Mouse (Mus musculus): ENCODE data around the gene Tmem189. TPM values are rescaled to one million over a fixed set of nuclear protein-coding genes. Genes with fewer than 3 reads are reported as not detected.

The Tmem189 gene
- polyA plus RNA-seq (2015; fragmentation: Nextera tagmentation; extraction: Ambion mirVana): 35.7 and 40.1 TPM in 2 replicates

GRCm38 (mm10) chr2:167689501-167690218 lies at the start of gene Tmem189:
Tmem189 (minus strand) TSS chr2:167689822.
- no peaks in the 10 kb centered on the region for H3K36me3 ChIP-seq
- under 1% methylated on average over 85 of the region's 99 CpGs for WGBS
- H3K27ac ChIP-seq: no peak within 1 kb of the TSS
- no peaks in the 10 kb centered on the region for H3K9me3 ChIP-seq
- H3K27me3 ChIP-seq: peaks cover 61% of the 10 kb centered on the region
- peaks cover 16% of the 10 kb centered on the region for H3K4me1 ChIP-seq
- peak within 1 kb of the TSS; percentile 96 for H3K4me2 ChIP-seq (replicated peaks)
- peak within 1 kb of the TSS; percentile 73 for H3K4me3 ChIP-seq
- ATAC-seq (ENCODE audit: low FRiP score, low read depth): no peak
- H3K9ac ChIP-seq: peak within 1 kb of the TSS; percentile 70

- no peak overlapping the region for H3K4me2 ChIP-seq (replicated peaks)
- peaks cover 22% of the 10 kb centered on the region for H3K4me1 ChIP-seq
- 23% methylated on average over 5 of the region's 6 CpGs for WGBS
- no peaks in the 10 kb centered on the region for H3K9me3 ChIP-seq
- H3K27me3 ChIP-seq: no peaks in the 10 kb centered on the region
- ATAC-seq (ENCODE audit: low FRiP score, low read depth): no peak
- no peak overlapping the region for H3K9ac ChIP-seq
- H3K36me3 ChIP-seq: no peaks in the 10 kb centered on the region
- no peak overlapping the region for H3K4me3 ChIP-seq
- no peak overlapping the region for H3K27ac ChIP-seq
Observed at GRCm38 (mm10) chr2:167739030-167739429, 49.4 kb upstream of the Tmem189 start.

DNA sequence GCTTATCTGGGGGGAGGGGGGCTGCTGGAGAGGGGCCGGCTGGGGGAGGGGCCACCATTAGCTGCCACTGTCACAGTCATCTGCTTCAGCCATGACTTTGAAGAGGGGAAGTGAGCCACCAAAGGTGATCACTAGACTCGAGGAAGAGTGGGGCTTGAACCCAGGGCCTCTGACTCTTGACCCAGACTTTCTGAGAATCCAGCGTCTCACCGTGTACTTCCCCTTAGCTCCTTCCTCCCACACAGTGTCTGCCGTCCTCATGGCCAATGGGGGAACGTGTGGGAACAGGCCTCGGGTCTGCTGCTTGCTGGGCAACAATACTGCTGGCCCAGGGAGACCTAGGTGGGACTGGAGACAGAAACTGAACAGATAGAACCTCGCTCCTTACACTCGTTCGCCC lies 45.2 kb upstream of the Tmem189 start:
- Histone ChIP-seq H3K4me2 (replicated peaks) (no peak overlapping the region), H3K4me1 (peaks cover 14% of the 10 kb centered on the region), H3K4me3 (no peak overlapping the region), H3K27me3 (no peaks in the 10 kb centered on the region), H3K9ac (no peak overlapping the region), H3K27ac (no peak overlapping the region), H3K36me3 (no peaks in the 10 kb centered on the region), H3K9me3 (no peaks in the 10 kb centered on the region)
- ATAC-seq (ENCODE audit: low FRiP score, low read depth): no peak
- WGBS: 67% methylated on average over 10 of the region's 10 CpGs

DNA sequence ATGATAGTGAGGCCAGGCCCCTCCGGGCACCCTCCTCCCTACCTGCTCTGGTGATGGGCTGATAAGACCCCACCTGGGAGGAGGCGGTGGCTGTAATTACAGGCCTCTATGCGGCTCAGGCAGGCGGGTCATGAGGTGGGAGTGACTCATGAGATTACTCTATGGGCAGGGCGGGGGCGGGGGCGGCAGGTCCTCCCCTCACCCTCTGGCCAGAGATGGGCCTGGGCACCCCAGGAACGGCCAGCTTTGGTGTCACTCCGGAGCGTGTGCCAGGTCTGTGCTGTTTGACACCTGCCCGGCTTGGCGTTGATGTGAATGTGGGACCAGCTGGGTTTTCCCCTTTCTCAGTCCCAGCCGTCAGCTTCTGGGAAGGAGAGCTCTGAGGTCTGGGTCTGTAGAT lies 41.5 kb upstream of the Tmem189 start:
- no peak overlapping the region for H3K4me2 ChIP-seq (replicated peaks)
- no peaks in the 10 kb centered on the region for H3K36me3 ChIP-seq
- H3K4me3 ChIP-seq: no peak overlapping the region
- H3K9ac ChIP-seq: no peak overlapping the region
- 55% methylated on average over 13 of the region's 13 CpGs for WGBS
- ATAC-seq (ENCODE audit: low FRiP score, low read depth): no peak
- 0 out of 2 replicates have a peak, but pooled peaks cover 3% of the 10 kb centered on the region for H3K27me3 ChIP-seq
- peaks cover 16% of the 10 kb centered on the region for H3K4me1 ChIP-seq
- no peak overlapping the region for H3K27ac ChIP-seq
- no peaks in the 10 kb centered on the region for H3K9me3 ChIP-seq

GRCm38 (mm10) chr2:167730036-167730435 lies 40.4 kb upstream of the Tmem189 start:
- H3K27ac ChIP-seq: no peak overlapping the region
- H3K4me3 ChIP-seq: no peak overlapping the region
- 75% methylated on average over 7 of the region's 7 CpGs for WGBS
- no peak for ATAC-seq (ENCODE audit: low FRiP score, low read depth)
- H3K4me1 ChIP-seq: peaks cover 16% of the 10 kb centered on the region
- H3K9ac ChIP-seq: no peak overlapping the region
- H3K9me3 ChIP-seq: no peaks in the 10 kb centered on the region
- H3K36me3 ChIP-seq: no peaks in the 10 kb centered on the region
- H3K4me2 ChIP-seq (replicated peaks): no peak overlapping the region
- H3K27me3 ChIP-seq: 0 out of 2 replicates have a peak, but pooled peaks cover 3% of the 10 kb centered on the region

- no peak overlapping the region for H3K4me3 ChIP-seq
- H3K36me3 ChIP-seq: no peaks in the 10 kb centered on the region
- H3K9ac ChIP-seq: no peak overlapping the region
- H3K4me2 ChIP-seq (replicated peaks): no peak overlapping the region; the same call in 1 of the 2 replicates
- H3K27ac ChIP-seq: no peak overlapping the region; the same call in 1 of the 2 replicates
- no peaks in the 10 kb centered on the region for H3K9me3 ChIP-seq
- H3K27me3 ChIP-seq: 0 out of 2 replicates have a peak, but pooled peaks cover 3% of the 10 kb centered on the region
- peaks cover 18% of the 10 kb centered on the region for H3K4me1 ChIP-seq
- ATAC-seq (ENCODE audit: low FRiP score, low read depth): peak; percentile 54
- WGBS: 53% methylated on average over 13 of the region's 13 CpGs
Observed at GRCm38 (mm10) chr2:167727161-167727560, 37.5 kb upstream of the Tmem189 start.

DNA sequence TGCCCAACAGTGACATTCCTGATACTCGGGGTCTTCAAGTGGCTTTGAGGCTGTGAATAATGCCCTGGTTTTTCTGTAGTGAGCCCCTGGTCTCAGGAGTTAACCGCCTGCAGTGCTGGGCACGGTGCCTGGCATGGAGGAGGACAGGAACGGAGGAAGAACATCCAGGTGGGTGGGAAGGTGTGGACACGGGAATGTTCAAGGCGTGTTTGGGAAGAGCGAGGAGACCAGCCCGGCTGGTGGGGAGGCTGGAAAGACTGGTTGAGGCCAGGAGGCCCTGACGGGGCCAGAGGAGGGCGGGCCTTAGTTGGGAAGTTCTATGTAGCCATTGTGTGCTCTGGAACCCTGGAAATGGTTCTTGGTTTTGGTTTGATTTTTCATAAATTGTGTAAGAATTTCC lies 36.3 kb upstream of the Tmem189 start:
- Histone ChIP-seq H3K9ac (no peak overlapping the region), H3K36me3 (no peaks in the 10 kb centered on the region), H3K27ac (no peak overlapping the region), H3K4me2 (replicated peaks) (no peak overlapping the region), H3K4me1 (peaks cover 27% of the 10 kb centered on the region), H3K27me3 (0 out of 2 replicates have a peak, but pooled peaks cover 3% of the 10 kb centered on the region), H3K9me3 (no peaks in the 10 kb centered on the region), H3K4me3 (no peak overlapping the region)
- 86% methylated on average over 10 of the region's 10 CpGs for WGBS
- ATAC-seq (ENCODE audit: low FRiP score, low read depth): no peak

DNA sequence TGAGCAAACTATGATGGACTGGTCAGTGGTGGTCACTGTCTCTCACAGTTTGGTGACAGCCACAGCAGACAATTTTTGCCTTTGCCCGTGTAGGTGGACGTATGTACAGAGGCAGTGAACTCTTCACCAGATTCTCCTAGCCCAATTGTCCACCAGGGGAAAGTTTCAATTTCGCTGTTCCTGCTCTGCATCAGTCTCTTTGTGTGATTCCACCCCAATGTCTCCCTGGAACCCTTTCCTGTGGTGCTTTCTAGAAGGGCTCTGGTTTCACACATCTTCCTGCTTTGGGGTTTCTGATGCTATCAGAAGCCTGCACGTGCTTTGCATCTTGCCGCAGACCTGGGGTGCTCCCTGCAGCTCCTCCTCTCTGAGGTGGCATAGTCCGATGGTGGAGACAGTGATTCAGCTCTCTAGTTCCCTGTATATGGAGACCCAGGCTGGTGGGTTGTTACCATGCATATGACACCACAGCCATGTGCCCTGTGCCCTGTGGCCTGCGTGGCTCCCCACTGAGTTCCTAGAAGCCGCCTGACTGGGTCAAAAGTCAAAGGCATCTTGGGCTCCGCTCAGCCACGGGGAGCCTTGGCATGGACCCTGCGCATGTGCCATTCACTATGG lies 34.1 kb upstream of the Tmem189 start:
- Histone ChIP-seq H3K27me3 (0 out of 2 replicates have a peak, but pooled peaks cover 3% of the 10 kb centered on the region), H3K4me2 (replicated peaks) (no peak overlapping the region), H3K4me3 (no peak overlapping the region), H3K36me3 (no peaks in the 10 kb centered on the region), H3K4me1 (peaks cover 24% of the 10 kb centered on the region), H3K9ac (no peak overlapping the region), H3K9me3 (no peaks in the 10 kb centered on the region), H3K27ac (no peak overlapping the region)
- 77% methylated on average over 11 of the region's 11 CpGs for WGBS
- ATAC-seq (ENCODE audit: low FRiP score, low read depth): no peak

GRCm38 (mm10) chr2:167722538-167722937 lies 32.9 kb upstream of the Tmem189 start:
- Histone ChIP-seq H3K4me1 (peaks cover 24% of the 10 kb centered on the region), H3K4me2 (replicated peaks) (no peak overlapping the region), H3K27ac (no peak overlapping the region), H3K9me3 (no peaks in the 10 kb centered on the region), H3K27me3 (no peaks in the 10 kb centered on the region), H3K9ac (no peak overlapping the region), H3K36me3 (no peaks in the 10 kb centered on the region), H3K4me3 (no peak overlapping the region)
- WGBS: 63% methylated on average over 6 of the region's 6 CpGs
- ATAC-seq (ENCODE audit: low FRiP score, low read depth): no peak

GRCm38 (mm10) chr2:167721159-167721882 lies 31.7 kb upstream of the Tmem189 start:
- no peaks in the 10 kb centered on the region for H3K27me3 ChIP-seq
- no peaks in the 10 kb centered on the region for H3K9me3 ChIP-seq
- H3K36me3 ChIP-seq: no peaks in the 10 kb centered on the region
- H3K27ac ChIP-seq: no peak overlapping the region
- 0 out of 2 replicates have a peak overlapping the region, but pooled peaks have one; percentile 8 for H3K9ac ChIP-seq
- 72% methylated on average over 11 of the region's 11 CpGs for WGBS
- no peak overlapping the region for H3K4me3 ChIP-seq
- H3K4me1 ChIP-seq: peaks cover 15% of the 10 kb centered on the region
- ATAC-seq (ENCODE audit: low FRiP score, low read depth): no peak
- H3K4me2 ChIP-seq (replicated peaks): no peak overlapping the region

- ATAC-seq (ENCODE audit: low FRiP score, low read depth): no peak
- 75% methylated on average over 4 of the region's 4 CpGs for WGBS
- Histone ChIP-seq H3K9ac (no peak overlapping the region), H3K4me1 (peaks cover 15% of the 10 kb centered on the region), H3K27me3 (no peaks in the 10 kb centered on the region), H3K4me2 (replicated peaks) (no peak overlapping the region), H3K36me3 (no peaks in the 10 kb centered on the region), H3K4me3 (no peak overlapping the region), H3K27ac (no peak overlapping the region), H3K9me3 (no peaks in the 10 kb centered on the region)
Observed at GRCm38 (mm10) chr2:167719520-167719919, 29.9 kb upstream of the Tmem189 start.

DNA sequence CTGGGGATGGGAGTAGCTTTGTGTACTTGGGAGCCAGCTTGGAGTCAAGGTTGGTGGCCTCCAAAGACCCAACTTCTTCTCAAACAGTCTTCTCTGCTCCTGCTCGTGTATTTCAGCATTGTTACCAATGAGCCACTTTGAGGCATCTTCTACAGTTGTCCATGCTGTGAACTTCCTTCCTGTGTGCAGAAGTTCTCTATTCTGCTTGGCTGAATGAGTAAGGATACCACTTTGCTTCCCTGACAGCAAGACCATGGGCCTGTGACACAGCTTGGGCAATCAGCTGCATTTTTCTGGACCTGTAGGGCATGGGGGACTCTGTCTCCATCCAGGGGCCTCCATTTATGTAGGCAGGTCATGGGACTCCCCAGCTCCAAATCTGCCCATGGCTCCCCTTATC lies 27.6 kb upstream of the Tmem189 start:
- Histone ChIP-seq H3K4me3 (no peak overlapping the region), H3K27ac (no peak overlapping the region), H3K4me2 (replicated peaks) (no peak overlapping the region), H3K9me3 (no peaks in the 10 kb centered on the region), H3K27me3 (no peaks in the 10 kb centered on the region), H3K36me3 (no peaks in the 10 kb centered on the region), H3K4me1 (peaks cover 10% of the 10 kb centered on the region), H3K9ac (no peak overlapping the region)
- no peak for ATAC-seq (ENCODE audit: low FRiP score, low read depth)
- WGBS: 55% methylated on average over 1 of the region's 1 CpGs
